Mouse (Mus musculus) B cell, adult 2 months (primary cell): ENCODE data around the gene Spata5.

Experiments used
- DNase-seq, 2 experiments: peaks; one replicate each; pipeline ENCODE4 v3.0.0; 2022

Spata5 gene

DNA sequence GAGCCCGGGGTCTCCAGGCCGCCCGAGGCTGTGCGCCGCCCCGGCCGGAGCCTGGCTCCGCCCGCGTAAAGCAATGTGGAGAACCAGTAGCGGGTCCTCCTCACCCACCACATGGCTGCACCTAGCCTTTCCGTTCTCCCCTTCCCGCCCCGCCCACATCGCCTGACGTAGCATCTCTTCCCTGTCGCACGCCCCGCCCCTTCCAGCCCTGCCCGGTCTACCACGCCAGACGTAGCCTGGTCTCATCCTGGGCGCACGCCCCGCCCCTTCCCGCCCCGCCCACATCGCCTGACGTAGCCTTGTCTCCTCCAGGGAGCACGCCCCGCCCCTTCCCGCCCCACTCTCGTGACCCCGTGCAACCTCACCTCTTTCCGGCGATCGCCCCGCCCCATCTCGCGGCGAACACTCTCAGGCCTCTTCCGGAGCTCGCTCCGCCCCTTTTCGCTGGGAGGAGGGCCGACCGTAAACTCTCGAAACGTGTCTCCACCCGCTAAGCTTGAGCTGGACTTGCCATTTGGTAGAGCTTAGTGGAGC lies at the start of gene Spata5:
TSS of gene Spata5 (plus strand) at position 439 of the 534 bp plus-strand sequence.
- peak; percentile 96 to 97 for DNase-seq

GRCm38 (mm10) chr3:37370407-37370806 lies 49.3 kb upstream of the Spata5 start:
- no peak for DNase-seq

- DNase-seq = no peak
Measured at GRCm38 (mm10) chr3:37373712-37374111, 46.0 kb upstream of the Spata5 start.

DNA sequence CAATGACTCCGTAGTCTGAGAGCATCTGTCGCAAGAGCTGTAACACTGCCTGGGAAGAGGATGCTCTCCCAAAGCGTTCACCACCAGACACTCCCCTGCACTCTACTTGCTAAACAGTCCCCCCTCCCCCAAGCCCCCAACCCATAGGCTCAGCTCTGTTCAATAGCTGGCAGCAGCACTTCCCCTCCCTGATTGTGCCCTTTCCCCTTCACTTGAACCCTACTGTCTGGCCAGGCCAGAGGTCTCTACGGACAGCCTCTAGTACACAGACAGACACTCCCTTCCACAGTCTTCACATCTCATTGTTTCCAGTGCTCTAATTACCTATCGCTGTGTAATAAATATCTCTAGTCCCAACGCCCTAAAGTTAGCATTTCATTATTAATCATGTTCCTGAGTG lies 41.8 kb upstream of the Spata5 start:
- no peak for DNase-seq

DNA sequence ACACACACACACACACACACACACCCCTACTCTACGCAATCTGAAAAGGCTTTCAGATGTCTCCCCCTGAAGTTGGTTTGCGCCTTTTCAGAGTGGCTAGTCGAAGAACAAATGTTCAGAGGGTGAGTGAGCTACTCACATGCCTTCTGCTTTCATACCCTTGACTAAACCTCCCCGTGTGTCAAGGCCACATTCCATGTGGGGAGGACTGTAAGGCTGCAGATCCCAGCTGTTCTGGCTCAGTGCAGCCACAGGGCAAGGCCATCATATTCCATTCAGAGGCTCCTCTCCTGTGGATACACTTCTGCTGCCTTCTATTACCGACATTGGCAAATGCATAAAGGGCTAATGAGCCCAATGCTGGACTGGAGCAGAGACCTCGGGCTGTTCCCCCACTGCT lies 41.3 kb upstream of the Spata5 start:
- DNase-seq = no peak

DNA sequence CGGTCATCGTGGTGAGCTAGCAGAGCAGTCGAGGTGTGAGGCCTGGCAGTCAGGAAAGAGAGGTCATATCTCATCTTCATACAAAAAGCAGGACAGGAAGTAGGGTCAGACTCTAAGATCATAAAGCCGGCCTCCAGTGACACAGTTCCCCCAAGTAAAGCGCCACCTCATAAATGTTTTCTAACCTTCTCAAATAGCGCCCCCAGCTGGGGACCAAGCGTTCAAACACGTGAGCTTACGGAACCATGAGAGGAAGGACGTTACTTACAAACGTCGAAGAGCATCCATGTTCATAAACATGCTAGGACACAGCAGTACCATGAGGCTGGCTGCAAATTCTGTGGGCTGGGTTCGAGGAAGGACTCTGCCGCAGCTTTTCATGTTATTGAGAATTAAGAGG lies 40.5 kb upstream of the Spata5 start:
- no peak for DNase-seq

GRCm38 (mm10) chr3:37379930-37380881 lies 39.5 kb upstream of the Spata5 start:
- DNase-seq = no peak

- no peak for DNase-seq
Measured at GRCm38 (mm10) chr3:37381457-37381856, 38.2 kb upstream of the Spata5 start.

DNA sequence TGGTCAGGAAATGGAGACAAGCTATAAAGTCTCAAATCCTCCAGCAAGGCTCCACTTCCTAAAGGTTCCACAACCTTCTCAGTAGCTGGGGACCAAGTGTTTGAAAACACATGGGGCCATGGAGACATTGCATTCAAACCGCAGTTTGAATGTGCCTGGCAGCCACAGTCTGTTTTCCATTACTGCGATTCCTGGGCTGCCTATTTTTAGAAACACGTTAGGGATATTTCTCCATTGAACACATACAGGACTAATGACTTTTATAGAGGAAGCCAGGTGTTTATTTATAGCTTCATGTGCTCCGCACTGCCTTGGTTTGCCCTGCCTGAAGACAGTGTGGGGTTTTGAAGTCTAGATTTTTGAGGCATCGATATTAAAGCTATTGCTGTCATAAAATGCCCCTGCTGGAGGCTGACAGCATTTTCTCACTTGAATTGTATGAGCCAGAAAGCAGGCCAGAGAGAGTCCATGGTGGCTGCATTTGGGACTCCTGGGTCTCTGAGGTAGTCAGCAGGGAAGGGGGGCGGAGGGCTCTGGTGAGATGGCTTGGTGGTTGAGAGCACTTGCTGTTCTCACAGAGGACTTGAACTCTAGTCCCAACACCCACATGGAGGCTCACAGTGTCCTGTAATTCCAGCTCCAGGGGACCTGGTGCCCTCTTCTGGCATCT lies 36.5 kb upstream of the Spata5 start:
- no peak for DNase-seq

DNA sequence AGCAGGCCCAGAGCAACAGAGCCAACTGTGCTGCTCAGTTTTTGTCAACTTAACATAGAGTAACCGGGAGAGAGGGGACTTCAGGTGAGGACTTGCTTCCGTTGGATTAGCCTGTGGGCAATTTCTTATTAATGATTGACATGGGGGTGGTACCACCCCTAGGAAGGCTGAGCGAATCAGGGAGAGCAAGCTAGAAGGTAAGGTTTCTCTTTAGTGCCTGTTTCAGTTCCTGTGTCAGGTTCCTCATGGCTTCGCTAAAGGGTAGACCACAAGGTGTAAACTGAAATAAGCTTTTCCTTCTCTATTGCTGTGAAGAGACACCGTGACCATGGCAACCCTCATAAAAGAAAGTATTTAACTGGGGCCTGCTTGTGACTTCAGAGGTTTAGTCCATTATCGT lies 32.4 kb upstream of the Spata5 start:
- DNase-seq = peak in 1 of 2 experiments; percentile 3

DNA sequence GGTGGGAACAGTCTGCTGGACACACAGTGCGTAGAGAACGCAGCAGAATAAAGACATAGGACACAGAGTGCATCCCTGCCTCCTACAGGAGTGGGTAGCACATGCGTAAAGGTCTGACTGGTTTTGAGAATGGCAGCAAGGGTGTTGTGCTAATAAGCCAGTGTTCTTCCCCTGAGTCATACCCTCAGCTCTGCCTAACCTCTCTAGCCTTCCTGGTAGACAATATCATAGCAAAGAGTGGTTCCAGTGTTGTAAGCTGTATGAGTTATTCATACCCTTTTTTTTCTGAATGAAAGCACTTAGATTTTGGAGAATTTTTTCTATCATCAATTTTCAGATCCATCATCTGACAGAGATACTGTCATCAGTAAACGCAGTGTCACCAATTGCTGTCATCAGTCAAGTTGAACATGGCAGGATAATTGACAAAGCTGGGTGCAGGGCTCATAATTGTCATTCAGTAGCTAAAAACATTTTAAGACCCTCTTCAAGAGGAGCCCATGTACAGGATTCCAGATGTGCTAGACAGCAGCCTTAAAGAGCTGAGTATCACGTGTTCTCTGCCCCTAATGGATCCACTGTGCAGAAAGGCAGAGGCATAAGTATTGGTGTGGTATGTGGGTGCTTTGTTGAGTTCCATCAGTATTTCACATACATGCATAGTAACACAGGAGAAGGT lies 22.6 kb upstream of the Spata5 start:
- DNase-seq = no peak

- DNase-seq = no peak
Measured at GRCm38 (mm10) chr3:37397646-37398045, 22.1 kb upstream of the Spata5 start.

- no peak for DNase-seq
Measured at GRCm38 (mm10) chr3:37398661-37399395, 20.9 kb upstream of the Spata5 start.

GRCm38 (mm10) chr3:37401729-37402610 lies 17.7 kb upstream of the Spata5 start:
- DNase-seq = no peak

DNA sequence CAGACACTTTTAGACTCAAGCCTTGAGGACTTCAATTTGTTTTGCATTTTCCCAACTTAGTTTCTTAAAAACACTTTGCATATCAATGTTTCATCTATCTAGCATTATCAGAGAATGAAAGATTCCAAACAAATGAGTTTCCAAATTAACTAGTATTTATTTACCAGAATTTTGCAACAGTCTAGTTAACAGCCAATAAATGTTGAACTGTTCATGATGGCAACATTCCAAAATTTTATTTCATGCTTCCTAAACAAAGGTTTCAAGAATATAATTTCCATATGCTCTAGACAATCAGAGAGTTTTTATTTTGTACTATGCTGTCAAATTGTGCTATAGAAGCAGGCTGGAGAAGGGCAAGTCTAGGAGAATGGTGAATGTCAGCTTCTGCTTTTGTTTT lies 12.1 kb upstream of the Spata5 start:
- DNase-seq = no peak

- no peak for DNase-seq
Measured at GRCm38 (mm10) chr3:37413446-37413845, 6.2 kb upstream of the Spata5 start.

GRCm38 (mm10) chr3:37414413-37414960 lies 5.2 kb upstream of the Spata5 start:
- DNase-seq = peak; percentile 76 to 80

DNA sequence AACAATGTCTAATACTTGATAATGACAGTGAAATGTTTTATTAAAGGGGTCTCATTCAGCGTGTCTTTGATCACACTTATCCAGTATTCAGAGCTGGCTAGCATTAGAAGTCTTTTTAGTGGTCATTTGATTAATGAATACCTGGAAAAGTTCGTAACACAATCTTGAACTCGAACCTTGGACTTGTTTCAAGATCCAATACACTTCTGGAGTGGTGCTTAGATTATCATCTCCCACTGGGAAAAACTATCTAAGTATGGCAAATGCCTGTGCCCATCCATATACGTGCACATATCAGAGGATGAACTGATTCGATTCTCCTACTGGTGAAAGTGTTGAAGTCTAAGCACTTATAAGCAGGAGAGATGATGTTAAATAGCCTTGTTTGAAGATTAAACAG lies 1.4 kb upstream of the Spata5 start:
- no peak for DNase-seq

GRCm38 (mm10) chr3:37418961-37419457 lies 687 bp upstream of the Spata5 start:
- no peak for DNase-seq

DNA sequence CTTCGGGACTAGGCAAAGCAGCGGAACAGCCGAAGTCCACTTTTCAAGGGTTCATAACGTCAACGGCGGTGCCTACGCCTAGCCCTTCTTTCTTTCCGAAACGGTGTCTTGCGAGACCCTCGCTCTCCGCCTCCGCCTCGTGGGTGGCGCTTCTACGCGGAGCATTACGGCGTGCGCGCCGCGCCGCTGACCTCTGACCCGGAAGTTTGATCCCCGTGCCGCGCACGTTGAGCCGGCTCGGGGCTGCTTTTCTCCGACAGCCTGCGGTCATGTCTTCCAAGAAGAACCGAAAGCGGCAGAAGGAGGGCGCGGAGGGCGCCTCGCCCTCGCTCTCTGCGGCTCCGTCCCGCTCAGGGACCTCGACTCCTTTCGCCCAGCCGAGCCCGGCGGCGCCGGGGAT lies 376 bp downstream of the Spata5 start, which contains the start of gene Nudt6:
TSS of gene Nudt6 (minus strand) at position 140 of the 400 bp plus-strand sequence.
- peak; percentile 94 to 95 for DNase-seq

DNA sequence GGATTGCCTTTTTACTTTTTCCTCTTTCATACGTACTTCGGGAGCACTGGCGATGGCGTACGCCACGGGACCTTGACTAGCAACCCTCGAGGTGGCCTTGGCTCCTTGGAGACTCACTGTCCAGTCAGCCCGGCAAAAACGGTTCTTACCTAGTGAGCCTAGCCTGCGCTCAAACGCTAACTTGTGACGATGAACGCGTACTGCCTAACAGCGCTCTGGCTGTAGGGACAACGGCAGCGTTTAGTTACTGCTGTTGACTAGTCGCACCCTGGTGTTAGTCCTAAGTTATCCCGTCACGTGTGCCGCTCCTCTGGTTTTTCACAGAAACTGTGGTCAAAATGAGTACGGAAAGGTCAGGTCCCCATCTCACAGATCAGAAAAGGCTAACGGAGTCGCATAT lies 945 bp downstream of the Spata5 start:
- DNase-seq = no peak
